Mouse (Mus musculus): ENCODE measurements at regions not wholly inside any gene's neighbourhood (a gene's known extent, or its start where the extent isn't known, plus 50 kb on each side); places are given as distances from the start of the nearest gene placed in this dataset.

DNA sequence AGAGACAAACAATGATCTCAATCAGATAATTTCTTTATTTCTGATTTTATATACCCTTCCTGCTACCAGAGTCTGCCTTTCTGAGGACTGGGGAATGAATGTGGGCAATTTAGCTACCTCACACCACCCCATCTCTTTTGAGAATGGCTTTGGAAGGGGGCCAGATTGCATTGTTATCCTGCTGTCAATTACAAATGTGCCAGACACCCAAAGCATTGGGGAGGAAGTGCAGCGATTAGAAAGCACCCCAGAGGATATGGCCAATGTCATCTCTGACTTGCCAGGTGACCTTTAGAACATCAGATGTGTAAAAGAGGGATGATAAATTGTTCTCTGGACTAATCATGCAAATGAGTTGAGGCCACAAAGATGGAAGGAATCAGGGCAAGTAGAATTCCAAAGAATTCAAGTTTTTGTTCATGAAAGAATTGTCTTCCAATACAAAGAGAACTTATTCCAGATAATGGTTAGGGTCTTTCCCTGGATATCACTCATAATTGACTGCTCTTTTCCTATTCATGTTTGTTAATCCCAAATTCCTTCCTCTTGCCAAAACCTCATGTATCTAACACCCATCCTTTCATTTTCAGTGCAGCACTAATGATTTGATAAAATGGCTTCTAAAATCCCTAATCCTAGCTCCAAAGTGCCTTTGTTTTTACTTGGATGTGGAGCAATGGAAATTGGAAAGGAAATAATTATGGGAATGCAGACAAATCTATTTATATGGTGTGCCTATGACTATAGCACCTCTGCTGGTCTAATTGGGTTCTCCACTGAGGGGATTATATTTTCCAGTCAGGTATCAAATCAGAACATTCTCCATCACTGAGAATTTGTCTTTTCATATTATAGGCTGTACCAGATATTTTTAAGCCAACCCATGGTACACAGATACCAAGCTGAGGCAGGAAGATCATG is 89.1 kb upstream of the Chl1 start:
- no peak for TF ChIP-seq POLR2A (IDR thresholded peaks at IDR 0.05; ENCODE audit: low read depth, low read length)
- no peak for TF ChIP-seq CTCF (conservative IDR thresholded peaks at IDR 0.05; ENCODE audit: insufficient read depth, insufficient read length, low read depth, low read length)
